Mouse (Mus musculus) heart, postnatal 4 days (tissue): Measurements from ENCODE around the gene D5Ertd579e. TPM values are rescaled to one million over a fixed set of nuclear protein-coding genes. Genes with fewer than 3 reads are reported as not detected.
A peak's percentile ranks its signal among the peaks of the same experiment; 100 is the strongest.

ENCODE experiments used
- DNase-seq: peaks from one replicate; pipeline ENCODE4 v3.0.0; 2021
- total RNA-seq, 2 experiments: library from RNA; stranded (reverse); gene quantifications; 2 replicates each; pipeline ENCODE4 v1.2.3; 2021

D5Ertd579e gene
- total RNA-seq, 2 experiments from 2014 or later = 101 to 105 TPM

DNA sequence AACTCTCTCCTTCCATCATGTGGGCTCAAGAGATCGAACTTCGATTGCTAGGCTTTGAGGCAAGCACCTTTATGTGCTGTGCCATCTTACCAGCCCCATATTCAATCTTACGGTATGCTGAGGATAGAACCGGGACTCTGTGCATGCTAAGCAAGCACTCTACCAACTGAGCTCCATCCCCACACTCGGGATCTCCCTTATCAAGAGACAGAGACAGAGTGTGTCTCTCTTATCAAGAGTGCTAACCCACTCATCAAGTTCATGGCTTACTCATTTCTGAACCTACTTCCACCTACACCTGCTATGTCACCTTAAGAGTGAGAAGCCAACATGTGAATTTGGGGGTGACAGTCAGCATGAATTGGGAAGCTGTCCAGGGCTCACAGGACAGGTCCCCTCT, 24.4 kb upstream of the D5Ertd579e start:
- no peak for DNase-seq

DNA sequence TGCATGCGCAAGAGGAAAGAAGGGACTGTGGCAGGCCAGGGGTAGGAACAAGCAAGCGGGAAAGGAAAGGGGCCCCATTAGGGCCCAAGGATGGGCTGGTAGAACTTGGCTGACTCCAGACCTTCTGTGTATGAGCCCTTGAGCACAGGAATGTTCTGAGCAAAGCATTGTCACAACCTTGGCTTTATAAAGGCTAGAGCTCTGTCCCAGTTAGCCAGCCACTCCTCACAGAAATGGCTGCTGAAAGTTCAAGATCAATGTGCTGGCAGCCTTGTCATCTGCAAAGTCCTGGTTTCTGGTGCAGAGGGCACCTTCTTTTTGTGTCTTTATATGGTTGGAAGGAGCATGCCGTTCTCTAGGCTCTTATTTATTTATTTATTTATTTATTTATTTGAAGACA, 23.8 kb upstream of the D5Ertd579e start:
- no peak for DNase-seq

DNA sequence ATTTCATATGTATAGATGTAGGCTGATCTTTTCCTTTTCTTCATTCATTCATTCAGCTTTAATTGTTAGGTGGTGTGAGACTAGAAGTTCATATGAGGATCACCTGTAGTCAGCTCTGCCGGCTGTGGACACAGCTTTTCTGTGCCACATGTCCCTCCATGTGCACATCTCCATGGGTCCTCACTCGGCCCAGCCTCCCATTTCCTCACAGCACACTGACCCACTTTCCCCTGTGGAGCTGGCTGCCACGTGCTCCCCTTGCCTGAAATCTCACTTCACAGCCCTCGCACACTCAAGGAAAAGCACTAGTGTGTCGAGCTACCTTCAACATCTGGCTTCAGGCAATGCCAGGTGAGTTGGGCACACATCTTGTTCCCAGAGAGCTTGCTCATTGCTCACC, 23.3 kb upstream of the D5Ertd579e start:
- no peak for DNase-seq

DNA sequence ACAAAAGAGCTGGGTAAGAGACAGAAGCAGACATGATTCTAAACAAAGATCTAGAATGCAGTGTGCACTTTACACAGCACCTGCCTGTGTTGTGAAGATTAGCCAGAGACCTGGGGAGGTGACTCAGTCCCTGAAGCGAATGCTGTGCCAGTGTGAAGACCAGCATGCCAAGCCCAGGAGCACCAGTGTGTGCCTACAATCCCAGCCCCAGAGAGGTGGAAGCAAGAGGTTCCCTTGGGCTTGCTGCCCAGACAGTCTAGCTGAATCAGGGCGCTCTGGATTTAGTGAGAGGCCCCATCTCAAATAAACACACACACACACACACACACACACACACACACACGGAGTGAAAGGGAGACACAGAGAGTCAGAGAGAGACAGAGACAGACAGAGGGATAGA, 22.1 kb upstream of the D5Ertd579e start:
- DNase-seq = no peak

DNA sequence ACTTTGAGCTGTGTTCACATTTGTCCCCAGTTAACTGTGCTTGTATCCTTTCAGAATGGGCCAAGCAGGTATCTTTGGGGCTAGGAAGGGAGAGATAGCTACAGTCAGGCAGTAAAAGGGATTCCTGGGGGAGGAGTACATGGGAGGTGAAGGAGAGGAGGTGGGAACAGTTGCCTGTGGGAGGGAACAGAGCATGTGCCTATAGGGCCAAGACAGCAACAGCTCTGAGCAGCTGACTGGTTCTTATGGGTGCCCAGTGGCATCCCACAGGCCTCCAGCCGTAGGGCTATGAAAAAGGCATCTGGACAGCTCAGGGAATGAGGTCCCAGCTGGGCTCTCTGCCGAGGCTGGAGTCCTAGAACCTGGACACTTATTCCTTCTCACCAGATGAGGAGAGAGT, 21.0 kb upstream of the D5Ertd579e start:
- no peak for DNase-seq

DNA sequence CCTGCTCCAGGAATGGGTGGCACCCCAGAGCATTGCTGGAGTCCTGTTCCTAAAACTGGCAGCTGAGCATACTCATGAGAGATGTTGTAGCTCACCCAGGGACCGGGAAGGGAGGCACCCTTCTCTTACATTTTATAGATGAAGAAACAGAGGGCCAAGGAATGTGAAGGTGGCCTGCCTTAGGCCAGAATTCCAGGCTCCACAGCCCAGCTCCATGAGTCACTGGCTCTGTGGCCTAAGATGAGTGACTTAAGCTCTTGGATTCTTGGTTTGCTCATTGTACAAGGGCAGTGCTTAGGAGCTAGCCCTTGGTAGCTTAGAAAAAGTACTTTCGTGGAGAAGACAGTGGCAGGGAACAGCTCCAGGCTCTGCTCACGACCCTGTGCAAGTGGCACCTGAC, 19.0 kb upstream of the D5Ertd579e start:
- no peak for DNase-seq

DNA sequence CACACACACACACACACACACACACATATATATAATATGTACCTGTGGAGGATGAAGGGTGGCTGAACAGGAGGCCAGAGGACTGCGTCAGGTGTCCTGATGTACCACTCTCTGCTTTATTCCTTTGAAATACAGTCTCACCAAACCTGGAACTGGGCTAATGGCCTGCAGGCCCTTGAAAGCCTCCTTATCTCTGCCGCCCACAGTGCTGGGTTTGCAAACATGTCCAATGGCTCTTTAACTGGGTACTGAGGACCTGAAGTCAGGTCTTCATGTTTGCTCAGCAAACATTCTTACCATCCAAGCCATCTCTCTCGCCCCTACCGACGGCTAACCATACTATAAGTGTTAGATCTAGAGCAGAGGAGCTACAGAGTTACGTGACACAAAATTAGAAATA, 17.9 kb upstream of the D5Ertd579e start:
- no peak for DNase-seq

DNA sequence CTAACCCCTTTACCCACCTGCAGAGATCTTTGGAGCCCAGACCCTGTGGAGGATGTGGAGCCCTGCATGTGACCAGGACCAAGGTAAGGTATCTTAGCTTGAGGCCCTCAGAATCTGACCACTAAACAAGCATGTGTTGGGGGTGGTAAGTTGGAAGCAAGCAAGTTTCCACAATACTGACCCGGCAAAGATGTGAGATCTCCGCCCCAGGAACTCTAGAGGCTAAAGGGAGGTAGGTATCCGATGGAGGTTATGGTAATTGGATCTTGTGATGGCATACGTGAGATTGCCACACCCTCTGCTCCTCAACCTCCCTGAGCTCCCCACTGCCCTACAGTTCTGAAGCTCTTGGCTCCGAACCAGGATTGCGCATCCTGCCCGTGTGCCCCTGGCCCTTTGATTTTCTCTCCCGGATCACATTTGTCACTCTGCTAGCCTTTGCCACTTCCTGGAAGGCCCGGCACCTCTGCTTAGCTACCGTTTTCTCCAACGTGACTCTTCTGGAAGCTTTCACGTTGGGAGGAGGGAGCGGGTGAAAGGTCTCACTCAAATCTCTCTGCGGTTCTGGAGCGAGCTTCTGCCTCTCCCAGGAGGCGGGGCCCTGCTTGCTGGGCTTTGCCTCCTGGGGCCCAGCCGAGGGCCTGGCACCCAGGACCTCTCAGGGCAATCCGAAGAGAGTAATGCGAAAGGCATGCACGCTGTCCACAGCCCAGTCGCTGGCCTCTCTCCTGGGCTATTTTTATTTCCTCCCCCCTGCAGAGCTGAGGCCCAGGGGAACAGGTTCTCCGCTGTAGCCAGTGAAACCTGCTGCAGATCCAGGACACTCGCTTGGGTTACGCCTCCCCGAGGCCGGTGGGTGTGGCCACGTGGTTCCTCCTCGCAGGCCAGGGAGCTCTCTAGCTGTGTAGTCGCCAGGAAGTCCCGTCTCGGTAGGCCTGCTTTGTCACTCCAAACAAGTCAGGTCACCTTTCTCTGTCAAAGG, 17.0 kb upstream of the D5Ertd579e start:
- DNase-seq = peak; percentile 92

DNA sequence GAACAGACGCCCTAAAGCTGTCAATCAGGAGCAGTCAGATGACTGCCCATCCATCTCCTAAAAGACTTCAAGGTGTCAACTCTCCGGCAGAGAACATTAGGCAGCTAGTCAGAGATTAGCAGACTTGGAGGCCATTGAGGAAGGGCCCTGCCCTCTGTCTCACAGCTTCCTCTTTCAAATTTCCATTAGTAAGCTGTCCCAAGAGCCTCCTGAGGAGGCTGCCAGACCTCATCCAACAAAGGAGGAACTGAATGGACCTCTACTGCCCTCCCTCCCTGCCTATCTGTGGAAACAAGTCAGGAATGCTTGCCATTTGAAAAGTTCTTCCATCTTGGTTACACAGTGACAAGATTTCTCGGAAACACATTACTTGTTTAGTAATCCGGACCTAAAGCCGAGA, 16.0 kb upstream of the D5Ertd579e start:
- no peak for DNase-seq

DNA sequence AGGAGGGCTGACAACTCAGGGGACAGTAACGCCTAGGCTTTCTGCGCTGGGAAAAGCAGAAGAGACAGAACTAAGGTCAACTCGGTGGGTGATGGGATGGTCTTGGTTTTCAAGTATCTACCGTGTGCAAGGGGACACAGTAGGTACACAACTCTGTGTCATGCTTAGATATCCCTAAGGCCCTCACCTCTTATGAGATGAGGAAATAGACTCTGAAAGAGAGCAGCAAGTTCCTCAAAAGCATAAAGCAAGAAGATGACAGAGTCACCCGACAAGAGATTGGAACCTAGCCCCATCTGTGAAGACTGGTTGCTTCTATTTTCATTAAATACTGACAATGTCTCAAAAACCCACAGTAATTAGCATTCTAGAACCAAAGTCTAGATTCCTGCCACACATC, 10.0 kb upstream of the D5Ertd579e start:
- DNase-seq = no peak

DNA sequence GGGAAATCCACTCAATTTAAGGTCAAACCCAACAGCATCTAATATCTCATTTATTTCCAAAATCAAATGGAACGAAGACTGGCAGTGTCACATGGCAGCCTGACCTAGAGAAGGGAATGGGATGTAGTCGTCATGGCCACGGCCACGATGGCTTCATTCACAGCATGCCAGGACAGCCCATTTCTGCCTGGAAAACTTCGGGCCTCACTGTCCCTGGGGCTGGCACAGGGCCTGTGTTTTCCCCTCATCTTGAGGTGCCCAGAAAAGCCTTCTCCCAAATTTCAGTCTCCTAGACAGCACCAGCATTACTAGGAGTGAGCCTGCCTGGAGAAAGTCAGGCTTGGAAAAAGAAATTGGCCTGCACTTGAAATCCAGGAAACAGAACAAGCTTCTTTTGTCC, 9.6 kb upstream of the D5Ertd579e start:
- no peak for DNase-seq

DNA sequence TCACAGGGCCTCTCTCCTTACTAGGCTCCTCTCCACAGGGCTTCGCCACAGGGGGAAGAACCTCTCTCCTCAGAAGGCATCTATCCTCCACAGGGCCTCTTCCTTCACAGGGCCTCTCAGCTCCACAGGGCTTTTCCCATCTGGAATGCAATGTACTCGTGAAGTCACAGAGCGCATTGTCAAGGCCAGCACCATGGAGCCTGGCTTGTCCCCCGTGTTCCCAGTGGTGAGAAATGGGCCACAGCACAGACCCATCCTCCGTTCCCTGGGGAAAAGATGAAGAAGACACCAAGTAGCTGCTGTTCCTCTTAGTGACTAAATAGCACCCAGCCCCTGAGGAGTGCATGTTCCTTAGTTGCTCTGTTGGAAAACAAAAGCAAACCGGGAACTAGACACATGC, 8.9 kb upstream of the D5Ertd579e start:
- DNase-seq = no peak

DNA sequence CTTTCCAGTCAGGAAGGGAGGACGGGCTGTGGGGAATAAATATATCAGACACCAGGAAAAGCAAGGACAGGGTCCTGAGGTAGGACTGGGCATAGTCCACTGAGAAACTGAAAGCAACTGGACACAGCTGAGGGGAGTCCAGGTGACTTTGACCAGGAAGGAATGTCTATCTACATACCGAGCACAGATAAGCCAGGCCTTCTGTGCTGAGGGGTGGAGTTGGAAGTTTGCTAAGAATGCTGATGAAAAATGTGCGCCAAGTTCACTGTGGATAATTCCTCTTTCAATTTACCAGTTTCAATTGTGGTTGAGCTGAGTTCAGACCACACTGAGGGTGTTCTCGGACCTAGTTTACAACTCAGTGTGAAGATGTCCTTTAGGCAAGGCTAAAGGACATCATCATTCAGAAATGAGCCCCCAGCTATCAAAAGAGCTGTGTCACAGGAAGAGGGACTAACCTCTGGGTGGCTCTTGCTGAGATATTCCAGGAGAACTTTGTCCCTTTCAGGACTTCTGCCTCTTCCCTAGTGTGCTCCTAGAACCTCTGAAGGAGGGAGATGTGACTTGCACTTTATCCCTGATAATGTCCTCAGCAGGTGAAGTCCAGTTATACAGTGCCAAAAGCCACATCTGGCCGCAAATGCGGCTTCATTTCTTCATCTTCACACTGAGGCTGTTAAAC, 5.3 kb upstream of the D5Ertd579e start:
- DNase-seq = no peak

DNA sequence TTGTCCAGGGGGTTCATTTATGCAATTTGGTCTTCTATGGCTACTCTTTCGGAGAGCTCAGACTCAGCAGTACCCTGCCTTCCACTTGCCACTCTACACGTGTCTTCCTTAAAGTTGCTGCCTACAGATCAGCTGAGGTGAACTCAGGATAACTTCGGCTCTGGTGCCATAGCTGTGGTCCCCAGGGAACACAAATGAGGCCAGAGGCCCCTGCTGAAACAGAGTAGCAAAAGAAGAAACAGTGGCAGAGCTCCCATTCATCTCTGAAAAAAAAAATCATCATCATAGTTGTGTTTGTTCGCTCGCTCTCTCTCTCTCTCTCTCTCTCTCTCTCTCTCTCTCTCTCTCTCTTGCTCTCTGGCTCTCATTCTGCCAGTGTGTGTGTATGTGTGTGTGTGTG, 2.9 kb upstream of the D5Ertd579e start:
- DNase-seq = no peak

DNA sequence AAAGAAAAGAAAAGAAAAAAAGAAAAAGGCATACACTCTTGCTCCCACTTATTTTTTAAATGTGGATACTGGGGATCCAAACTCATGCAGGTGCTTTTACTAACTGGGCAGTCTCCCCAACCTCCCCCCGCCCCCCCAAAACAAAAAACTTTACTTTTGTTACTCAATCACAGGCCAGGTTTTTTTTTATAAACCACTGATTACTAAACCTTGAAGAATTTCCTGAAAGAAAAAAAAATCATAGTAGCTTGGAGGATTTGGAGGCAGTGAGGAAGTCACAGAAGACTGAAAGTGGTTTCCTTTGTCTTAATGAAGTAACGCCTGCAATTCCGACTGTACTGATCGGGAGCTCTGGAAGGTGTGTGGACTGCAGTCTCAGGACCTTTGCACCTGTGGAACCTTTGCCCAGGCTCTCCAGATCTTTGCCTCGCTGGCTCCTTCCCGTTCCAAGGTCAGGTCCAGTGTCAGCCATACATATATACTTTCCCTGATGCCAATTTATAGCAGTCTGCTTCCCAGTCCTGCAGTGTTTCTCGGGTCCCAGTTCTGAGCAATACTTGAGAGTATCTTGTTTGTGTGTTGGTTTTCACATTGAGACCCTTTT, 2.3 kb upstream of the D5Ertd579e start:
- no peak for DNase-seq

DNA sequence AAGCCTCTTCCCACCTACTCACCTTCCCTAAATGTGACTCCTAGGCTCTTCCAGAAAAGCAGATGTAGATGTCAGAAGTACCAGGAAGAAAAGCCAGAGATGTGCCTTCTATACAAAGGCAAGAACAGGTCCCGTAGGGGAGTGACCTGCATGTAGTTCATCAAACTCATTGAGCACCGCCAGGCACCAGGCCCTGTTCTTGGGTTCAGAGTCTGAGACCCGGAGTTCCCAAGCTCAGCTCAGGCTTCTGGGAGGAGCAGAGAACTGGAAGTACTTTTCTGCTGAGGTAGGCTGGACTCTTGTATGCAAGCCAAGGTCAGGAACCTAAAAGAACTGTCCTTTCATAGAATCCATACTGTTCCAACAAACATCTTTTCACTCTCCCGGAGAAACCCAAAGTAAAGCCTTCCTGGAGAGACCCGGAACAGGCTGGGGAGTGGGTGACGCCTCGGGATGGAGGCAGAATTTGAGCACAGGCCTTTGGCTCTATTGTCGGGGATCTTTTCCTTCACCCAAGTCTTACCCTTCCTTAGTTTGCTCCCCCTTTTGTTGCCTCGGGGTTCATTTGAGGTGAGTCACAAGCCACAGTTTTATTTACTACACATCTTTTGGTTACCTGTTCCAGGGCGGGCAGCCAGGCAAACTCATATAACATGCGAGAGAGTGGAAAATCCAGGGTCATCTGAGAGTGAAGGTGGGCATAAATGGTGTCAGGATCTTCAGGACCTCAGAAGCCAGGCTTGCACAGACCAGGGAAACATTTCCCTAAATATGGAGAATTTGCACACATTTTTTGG, 878 bp upstream of the D5Ertd579e start:
- DNase-seq = no peak

DNA sequence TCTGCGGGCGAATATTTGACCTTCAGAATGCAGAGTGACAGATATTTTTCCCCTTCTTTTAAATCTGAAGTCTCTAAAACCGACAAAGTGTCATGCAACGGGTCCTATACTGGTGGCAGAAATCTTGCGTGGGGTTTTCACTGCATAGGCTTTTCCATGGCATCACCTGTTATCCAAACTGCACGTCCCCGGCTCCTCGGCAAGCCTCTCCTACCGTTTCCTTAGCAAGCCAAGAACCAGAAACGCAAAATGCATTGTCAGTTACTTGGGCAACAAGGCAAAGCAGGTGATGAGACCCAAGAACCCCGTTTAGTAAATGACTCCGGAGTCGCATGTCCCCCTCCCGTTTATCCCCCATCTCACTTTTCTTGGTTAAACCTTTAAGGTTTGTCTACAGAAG, 819 bp downstream of the D5Ertd579e start:
- no peak for DNase-seq

DNA sequence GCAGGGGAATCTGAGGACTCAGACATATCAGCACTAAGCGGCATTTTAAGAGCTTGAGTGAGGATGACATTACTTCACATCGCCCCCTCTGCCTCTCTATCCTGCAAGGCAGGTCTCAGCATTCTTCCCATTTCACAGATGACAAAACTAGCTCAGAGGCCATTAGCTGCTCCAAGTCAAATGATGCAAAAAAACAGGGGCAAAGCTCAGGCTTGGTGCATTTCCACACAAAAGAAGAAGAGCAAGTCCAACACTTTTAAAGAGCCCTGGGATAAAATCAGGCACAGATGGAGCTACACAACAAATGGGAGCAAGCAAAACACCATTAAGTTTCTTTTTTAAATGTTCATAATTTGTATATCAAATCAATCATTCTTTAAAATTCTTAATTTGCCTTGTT, 2.2 kb downstream of the D5Ertd579e start:
- no peak for DNase-seq

DNA sequence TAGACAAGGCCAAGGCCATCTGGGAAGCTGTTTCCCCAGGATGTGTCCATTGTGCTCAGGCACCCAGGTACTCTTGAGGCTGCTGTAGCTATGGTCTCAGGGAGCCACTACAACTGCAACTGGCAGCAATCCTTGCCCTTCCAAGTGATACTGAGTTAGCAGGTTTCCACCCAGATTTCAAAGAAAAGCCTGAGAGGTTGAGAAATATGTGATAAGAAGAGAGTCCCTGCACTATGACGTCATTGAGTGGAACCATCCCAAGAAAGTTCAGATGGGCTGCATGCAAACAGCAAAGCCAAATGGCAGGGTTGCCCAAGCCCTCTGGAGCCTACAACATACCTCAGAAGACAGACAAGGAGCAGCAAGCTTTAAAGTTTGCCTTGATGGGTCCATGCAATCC, 4.4 kb downstream of the D5Ertd579e start:
- peak; percentile 32 for DNase-seq

DNA sequence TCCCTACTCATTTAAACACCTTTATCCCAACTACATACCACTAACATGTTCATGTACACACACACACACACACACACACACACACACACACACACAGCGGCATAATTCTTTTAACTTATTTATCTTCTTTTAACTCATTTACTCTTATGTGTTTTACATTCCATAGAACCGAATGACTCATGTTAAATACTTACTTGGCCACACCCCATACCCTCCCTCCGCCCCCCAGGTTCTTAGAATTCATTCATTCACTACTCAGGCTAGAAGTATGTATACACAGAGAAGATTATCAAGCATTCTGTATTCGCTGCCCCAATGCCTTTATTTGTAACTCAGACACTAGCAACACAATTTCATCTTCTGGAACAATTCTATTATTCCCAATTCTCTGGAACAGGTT, 10.7 kb downstream of the D5Ertd579e start:
- no peak for DNase-seq

DNA sequence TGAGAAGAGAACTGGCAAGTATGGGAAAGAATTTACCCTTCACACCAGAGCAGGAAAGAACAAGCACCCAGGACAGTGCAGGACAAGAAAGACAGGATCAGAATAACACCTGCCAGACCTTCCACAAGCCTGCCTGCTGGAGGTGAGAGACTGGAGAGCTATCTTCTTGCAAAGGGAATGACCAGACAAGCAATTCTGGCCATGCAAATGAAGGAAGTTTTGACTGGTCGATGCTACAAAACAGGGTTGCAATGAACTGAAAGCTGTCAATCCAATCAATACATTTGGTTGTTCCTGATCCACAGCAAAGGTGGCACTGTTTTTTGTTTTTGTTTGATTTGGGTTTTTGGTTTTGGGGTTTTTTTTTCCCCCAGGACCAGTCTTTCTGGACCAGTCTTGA, 12.2 kb downstream of the D5Ertd579e start:
- DNase-seq = no peak

DNA sequence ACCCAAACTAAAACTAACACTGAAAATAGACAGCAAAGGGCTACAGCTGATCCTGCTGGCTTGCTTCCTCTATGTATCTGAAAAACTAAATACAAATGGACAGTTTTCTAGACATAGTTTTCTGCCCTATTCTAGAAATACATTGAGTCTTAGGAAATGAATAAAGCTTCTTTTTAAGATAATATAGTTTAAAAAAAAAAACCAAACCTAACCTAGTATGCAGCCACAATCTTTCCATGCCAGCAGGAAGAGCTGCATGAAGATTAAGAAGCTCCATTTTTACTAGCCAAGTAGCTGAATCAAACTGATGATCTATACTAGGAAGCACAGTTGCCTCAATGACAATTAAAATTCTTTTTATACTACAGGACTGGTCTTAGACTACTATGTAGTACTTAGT, 14.6 kb downstream of the D5Ertd579e start:
- no peak for DNase-seq
